17 mouse cellular contexts compared by ENCODE assay signal in genomic region chr2:112819059-112819458, GRCm38 (mm10).
"Had no signal": no experiment of that assay in that cellular context is flagged by ENCODE, and none has a peak within 500 bp of the region (broad histone marks: within the 10 kb centered on the region; RNA-seq: fewer than 3 reads in every experiment).

No protein-coding gene starts in this region.

- H3K4me2 ChIP-seq: liver, embryonic 13.5 days; midbrain, embryonic 13.5 days had no signal

- H3K27me3 ChIP-seq: liver, embryonic 13.5 days; midbrain, embryonic 13.5 days had no signal

- H3K4me3 ChIP-seq: layer of hippocampus, adult 2 months; liver, embryonic 13.5 days; midbrain, embryonic 10.5 days; midbrain, embryonic 13.5 days had no signal

- H3K36me3 ChIP-seq: liver, embryonic 13.5 days; midbrain, embryonic 10.5 days; midbrain, embryonic 13.5 days had no signal

- H3K9ac ChIP-seq: liver, embryonic 13.5 days; midbrain, embryonic 13.5 days had no signal

- ATAC-seq: intestine, embryonic 16.5 days; midbrain, embryonic 13.5 days had no signal

- H3K27ac ChIP-seq: layer of hippocampus, adult 2 months; liver, embryonic 13.5 days; macrophage; midbrain, embryonic 10.5 days; midbrain, embryonic 13.5 days had no signal

- H3K4me1 ChIP-seq: liver, embryonic 13.5 days; midbrain, embryonic 10.5 days had no signal

- H3K9me3 ChIP-seq: liver, embryonic 13.5 days; midbrain, embryonic 10.5 days; midbrain, embryonic 13.5 days had no signal

- DNase-seq: kidney, adult 18-20 months; kidney, adult 9 months; kidney, postnatal 14 days; layer of hippocampus, adult 9-11 months; liver, embryonic 13.5 days; lung, adult 2 months; lung, postnatal 14 days; retina, postnatal 1 day; right cerebral cortex, postnatal 25 days; spleen, adult 18-20 months; thymus, adult 18-20 months; thymus, postnatal 36 days had no signal
